In the genomic region with DNA sequence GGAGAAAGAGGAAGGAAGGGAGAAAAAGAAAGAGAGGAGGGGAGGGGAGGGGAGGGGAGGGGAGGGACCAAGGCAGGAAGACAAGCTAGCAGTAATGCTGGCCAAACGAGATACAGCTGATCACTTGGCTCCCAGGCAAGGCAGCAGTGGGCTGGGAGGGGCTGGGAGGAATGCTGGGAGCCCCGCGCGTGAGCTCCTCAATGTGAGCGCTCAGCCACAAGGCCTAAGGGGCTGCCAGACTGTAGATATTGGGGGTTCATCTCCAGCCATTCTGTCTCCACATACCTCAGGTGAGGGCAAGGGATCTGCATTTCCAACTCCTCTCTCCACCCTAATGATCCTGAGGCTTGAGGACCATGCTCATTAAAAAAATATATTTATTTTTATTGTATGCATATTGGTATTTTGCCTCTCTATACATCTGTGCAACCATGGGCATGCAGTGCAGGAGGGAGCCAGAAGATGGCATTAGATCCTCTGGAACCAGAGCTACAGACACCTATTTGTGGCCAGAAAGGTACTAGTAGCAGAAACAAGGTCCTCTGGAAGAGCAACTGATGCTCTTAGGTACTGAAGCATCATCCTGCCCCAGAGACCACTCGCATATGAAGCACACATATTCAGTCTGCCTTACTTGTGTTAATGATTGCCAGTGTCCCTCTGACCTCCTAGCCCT, we compare ENCODE assay signal across 7 mouse cellular contexts. TPM values are rescaled to one million over a fixed set of nuclear protein-coding genes. Genes with fewer than 3 reads are reported as not detected.
DNase-seq lines count a peak whose midpoint lies in the region; ATAC-seq lines count a peak whose summit lies in the region.

No protein-coding gene starts in this region.

- H3K27me3 ChIP-seq in forebrain, embryonic 15.5 days = no peaks in the 10 kb centered on the region
- H3K27me3 ChIP-seq in kidney, embryonic 16.5 days (ENCODE audit: insufficient read depth, low read length) = no peaks in the 10 kb centered on the region
- peaks cover 17% of the 10 kb centered on the region for H3K27me3 ChIP-seq in megakaryocyte, embryonic 14.5 days (replicated peaks)

- peak; percentile 21 for DNase-seq in kidney, adult 9 months
- no peak for DNase-seq in kidney, adult 18-20 months
- peak; percentile 13 for DNase-seq in T-cell, adult 2 months (ENCODE audit: low spot score)
- peak; percentile 30 to 31 for DNase-seq in thymus, postnatal 36 days

- H3K9me3 ChIP-seq in forebrain, embryonic 15.5 days = no peaks in the 10 kb centered on the region
- H3K9me3 ChIP-seq in kidney, embryonic 16.5 days (ENCODE audit: low read length) = no peaks in the 10 kb centered on the region
- H3K9me3 ChIP-seq in megakaryocyte, embryonic 14.5 days = no peaks in the 10 kb centered on the region

- no peak overlapping the region for H3K27ac ChIP-seq in forebrain, embryonic 15.5 days (replicated peaks)
- peak overlapping the region; percentile 72 for H3K27ac ChIP-seq in kidney, embryonic 16.5 days (ENCODE audit: low read length)

- H3K4me1 ChIP-seq in forebrain, embryonic 15.5 days = 0 out of 2 replicates have a peak, but pooled peaks cover 2% of the 10 kb centered on the region
- peaks cover 16% of the 10 kb centered on the region for H3K4me1 ChIP-seq in kidney, embryonic 16.5 days (ENCODE audit: insufficient read depth, low read length)
- H3K4me1 ChIP-seq in megakaryocyte, embryonic 14.5 days = peaks cover 63% of the 10 kb centered on the region

- no peaks in the 10 kb centered on the region for H3K36me3 ChIP-seq in forebrain, embryonic 15.5 days
- no peaks in the 10 kb centered on the region for H3K36me3 ChIP-seq in kidney, embryonic 16.5 days (ENCODE audit: insufficient read depth, low read length)
- H3K36me3 ChIP-seq in megakaryocyte, embryonic 14.5 days (replicated peaks; ENCODE audit: low read length) = no peaks in the 10 kb centered on the region

- no peak overlapping the region for H3K9ac ChIP-seq in forebrain, embryonic 15.5 days (replicated peaks)
- H3K9ac ChIP-seq in kidney, embryonic 16.5 days (replicated peaks; ENCODE audit: low read length) = no peak overlapping the region

- no peak overlapping the region for H3K4me3 ChIP-seq in forebrain, embryonic 15.5 days
- no peak overlapping the region for H3K4me3 ChIP-seq in kidney, embryonic 16.5 days (ENCODE audit: low read length)
- peak overlapping the region; percentile 90 for H3K4me3 ChIP-seq in megakaryocyte, embryonic 14.5 days (replicated peaks)

- H3K4me2 ChIP-seq in forebrain, embryonic 15.5 days (replicated peaks) = no peak overlapping the region
- no peak overlapping the region for H3K4me2 ChIP-seq in kidney, embryonic 16.5 days (replicated peaks; ENCODE audit: low read depth, low read length)

- peak; percentile 44; the same call in 1 of the 2 replicates for ATAC-seq in forebrain, embryonic 15.5 days (replicated peaks)
- no peak for ATAC-seq in kidney, embryonic 16.5 days (ENCODE audit: low FRiP score, low TSS enrichment)

- 23% methylated on average over 6 of the region's 6 CpGs for WGBS in forebrain, embryonic 15.5 days
- WGBS in kidney, embryonic 16.5 days = 34% methylated on average over 6 of the region's 6 CpGs

RNA-seq across cellular contexts. Expression of gene Cdh5, which starts 2.6 kb away (rescaled TPM):
- 9.0 and 9.3 TPM in 2 replicates for polyA plus RNA-seq in forebrain, embryonic 15.5 days (2015; fragmentation: Nextera tagmentation; extraction: Ambion mirVana)
- 38.1 and 42.2 TPM in 2 replicates for polyA plus RNA-seq in kidney, embryonic 16.5 days (2015; fragmentation: Nextera tagmentation; extraction: Ambion mirVana)
- 0.41 TPM in 2 replicates for polyA plus RNA-seq in megakaryocyte, embryonic 14.5 days (2012; ENCODE audit: insufficient read depth, low replicate concordance)
